Mouse (Mus musculus) liver, postnatal 0 days (tissue): ENCODE results near the gene Als2cl.

ENCODE experiments used
- CTCF ChIP-seq: sonication (generic); IDR thresholded peaks from 2 replicates; pipeline ENCODE4 v1.5.1; 2016; ENCODE audit warnings: antibody characterized with exemption, low read depth
- EP300 ChIP-seq: IDR thresholded peaks from 2 replicates; pipeline ENCODE4 v1.6.1; 2016; ENCODE audit warnings: antibody characterized with exemption, low read depth, mild to moderate bottlenecking

- TF ChIP-seq CTCF (no peak), EP300 (no peak)
Measured at GRCm38 (mm10) chr9:110915466-110915865, 35.8 kb downstream of the Als2cl start.
